Mouse (Mus musculus) liver, embryonic 15.5 days (tissue): ENCODE measurements at regions not wholly inside any gene's neighbourhood (a gene's known extent, or its start where the extent isn't known, plus 50 kb on each side); places are given as distances from the start of the nearest gene placed in this dataset.

ENCODE experiments used
- ATAC-seq: fragments of 200-750 bp; cut with Nextera tagmentation; 2 replicates; pipeline ENCODE4 v1.8.0; 2017; ENCODE audit warnings: moderate number of reproducible peaks, mild to moderate bottlenecking, moderate library complexity; ENCODE audit not compliant: insufficient read depth
- H3K27ac ChIP-seq: fragments of 300-500 bp; sonication (generic); replicated peaks from 2 replicates; pipeline ENCODE4 v1.5.1; 2015; ENCODE audit warnings: mild to moderate bottlenecking, inconsistent platforms
- H3K27me3 ChIP-seq: fragments of 300-500 bp; sonication (generic); 2 replicates; pipeline ENCODE4 v1.6.1; 2015; ENCODE audit warnings: mild to moderate bottlenecking, inconsistent platforms
- H3K36me3 ChIP-seq: fragments of 300-500 bp; sonication (generic); replicated peaks from 2 replicates; pipeline ENCODE4 v1.6.1; 2015; ENCODE audit warnings: moderate library complexity, mild to moderate bottlenecking, inconsistent platforms
- H3K4me1 ChIP-seq: fragments of 300-500 bp; sonication (generic); replicated peaks from 2 replicates; pipeline ENCODE4 v1.6.1; 2015; ENCODE audit warnings: inconsistent platforms
- H3K4me2 ChIP-seq: fragments of 300-500 bp; sonication (generic); 2 replicates; pipeline ENCODE4 v1.6.1; 2015; ENCODE audit warnings: moderate library complexity, mild to moderate bottlenecking, inconsistent platforms
- H3K4me3 ChIP-seq: fragments of 300-500 bp; sonication (generic); replicated peaks from 2 replicates; pipeline ENCODE4 v1.5.1; 2015; ENCODE audit warnings: mild to moderate bottlenecking, inconsistent platforms
- H3K9ac ChIP-seq: fragments of 300-500 bp; sonication (generic); 2 replicates; pipeline ENCODE4 v1.6.1; 2015; ENCODE audit warnings: moderate library complexity, mild to moderate bottlenecking, inconsistent platforms
- H3K9me3 ChIP-seq: fragments of 300-500 bp; sonication (generic); replicated peaks from 2 replicates; pipeline ENCODE4 v1.6.1; 2016; ENCODE audit warnings: inconsistent platforms
- WGBS: fragments of 180-500 bp; shearing (Covaris S2); methylation state at CpG from one replicate; pipeline ENCODE4 v1.1.7; 2015; ENCODE audit warnings: mixed read lengths; ENCODE audit not compliant: insufficient replicate concordance; 5-methylcytosine and 5-hydroxymethylcytosine counted together

GRCm38 (mm10) chr11:34973467-34973921 is 140.1 kb upstream of the Spdl1 start:
- Histone ChIP-seq H3K4me2 (no peak overlapping the region), H3K4me1 (no peaks in the 10 kb centered on the region), H3K27ac (no peak overlapping the region), H3K9ac (no peak overlapping the region), H3K27me3 (no peaks in the 10 kb centered on the region), H3K4me3 (no peak overlapping the region), H3K36me3 (no peaks in the 10 kb centered on the region), H3K9me3 (no peaks in the 10 kb centered on the region)
- ATAC-seq, result peak; percentile 51; the same call in 1 of the 2 replicates
- WGBS, result 21% methylated on average over 1 of the region's 1 CpGs

DNA sequence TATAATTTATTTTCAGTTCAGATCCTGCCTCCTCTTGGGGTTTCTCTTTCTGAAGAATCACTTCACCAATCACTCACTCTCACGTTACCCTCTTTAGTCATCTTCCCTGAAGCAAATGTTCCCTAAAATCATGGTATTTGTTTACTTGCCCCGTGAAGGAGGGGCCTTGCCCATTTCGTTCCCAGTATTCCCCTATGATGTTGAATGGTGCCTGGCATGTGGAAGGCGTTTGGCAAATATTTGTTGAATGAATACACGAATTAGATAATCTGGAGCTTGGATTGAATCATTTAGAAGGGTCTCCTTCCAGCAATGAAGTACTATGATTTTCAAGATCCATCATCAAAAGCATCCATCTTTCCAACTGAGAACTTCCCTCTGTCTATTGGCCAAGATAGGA is 139.6 kb upstream of the Spdl1 start:
- H3K27ac ChIP-seq, result no peak overlapping the region

GRCm38 (mm10) chr11:34959291-34959690 is 125.8 kb upstream of the Spdl1 start:
- no peaks in the 10 kb centered on the region for H3K9me3 ChIP-seq
- no peak overlapping the region for H3K9ac ChIP-seq
- 60% methylated on average over 7 of the region's 7 CpGs for WGBS
- H3K36me3 ChIP-seq, result no peaks in the 10 kb centered on the region
- no peaks in the 10 kb centered on the region for H3K27me3 ChIP-seq
- H3K27ac ChIP-seq, result no peak overlapping the region
- H3K4me1 ChIP-seq, result no peaks in the 10 kb centered on the region
- no peak for ATAC-seq
- no peak overlapping the region for H3K4me2 ChIP-seq
- H3K4me3 ChIP-seq, result no peak overlapping the region

More for the DNA sequence above, 139.6 kb upstream of the Spdl1 start:
- Histone ChIP-seq H3K4me3 (no peak overlapping the region), H3K36me3 (no peaks in the 10 kb centered on the region), H3K4me1 (no peaks in the 10 kb centered on the region), H3K4me2 (no peak overlapping the region), H3K9ac (no peak overlapping the region), H3K27me3 (no peaks in the 10 kb centered on the region), H3K9me3 (no peaks in the 10 kb centered on the region)
- ATAC-seq, result no peak
- WGBS, result 40% methylated on average over 5 of the region's 5 CpGs

GRCm38 (mm10) chr11:34941486-34942456 is 108.3 kb upstream of the Spdl1 start:
- H3K4me1 ChIP-seq, result no peaks in the 10 kb centered on the region
- 48% methylated on average over 4 of the region's 4 CpGs for WGBS
- no peak overlapping the region for H3K9ac ChIP-seq
- no peaks in the 10 kb centered on the region for H3K27me3 ChIP-seq
- ATAC-seq, result no peak
- no peaks in the 10 kb centered on the region for H3K36me3 ChIP-seq
- no peaks in the 10 kb centered on the region for H3K9me3 ChIP-seq
- H3K4me2 ChIP-seq, result no peak overlapping the region
- H3K27ac ChIP-seq, result no peak overlapping the region
- no peak overlapping the region for H3K4me3 ChIP-seq

- no peaks in the 10 kb centered on the region for H3K9me3 ChIP-seq
- H3K9ac ChIP-seq, result no peak overlapping the region
- ATAC-seq, result no peak
- no peaks in the 10 kb centered on the region for H3K36me3 ChIP-seq
- 63% methylated on average over 8 of the region's 8 CpGs for WGBS
- H3K4me3 ChIP-seq, result no peak overlapping the region
- no peaks in the 10 kb centered on the region for H3K27me3 ChIP-seq
- H3K4me1 ChIP-seq, result no peaks in the 10 kb centered on the region
- H3K27ac ChIP-seq, result no peak overlapping the region
- H3K4me2 ChIP-seq, result no peak overlapping the region
Measured at GRCm38 (mm10) chr11:34940151-34940550, 106.7 kb upstream of the Spdl1 start.

DNA sequence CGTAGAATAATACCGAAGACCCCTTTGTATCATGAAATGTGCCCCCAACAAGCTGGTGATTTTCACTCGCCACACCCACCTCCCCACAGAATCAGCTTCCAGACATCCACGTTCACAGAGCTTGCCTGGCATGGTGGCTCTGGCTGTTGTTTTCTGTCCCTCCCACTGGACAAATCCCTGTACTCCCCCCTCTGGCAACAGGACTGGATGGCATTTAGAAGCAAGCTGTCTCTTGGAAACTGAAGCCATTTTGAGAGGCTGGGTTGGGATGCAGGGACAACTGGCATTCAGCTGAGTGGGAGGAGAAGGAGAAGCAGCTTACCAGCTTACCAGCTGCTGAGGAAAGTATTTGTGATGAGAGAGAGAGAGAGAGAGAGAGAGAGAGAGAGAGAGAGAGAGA is 105.6 kb upstream of the Spdl1 start:
- WGBS, result 62% methylated on average over 4 of the region's 4 CpGs
- no peaks in the 10 kb centered on the region for H3K36me3 ChIP-seq
- ATAC-seq, result no peak
- H3K9me3 ChIP-seq, result no peaks in the 10 kb centered on the region
- no peaks in the 10 kb centered on the region for H3K27me3 ChIP-seq
- H3K4me2 ChIP-seq, result no peak overlapping the region
- H3K4me3 ChIP-seq, result no peak overlapping the region
- no peak overlapping the region for H3K27ac ChIP-seq
- H3K4me1 ChIP-seq, result no peaks in the 10 kb centered on the region
- no peak overlapping the region for H3K9ac ChIP-seq

DNA sequence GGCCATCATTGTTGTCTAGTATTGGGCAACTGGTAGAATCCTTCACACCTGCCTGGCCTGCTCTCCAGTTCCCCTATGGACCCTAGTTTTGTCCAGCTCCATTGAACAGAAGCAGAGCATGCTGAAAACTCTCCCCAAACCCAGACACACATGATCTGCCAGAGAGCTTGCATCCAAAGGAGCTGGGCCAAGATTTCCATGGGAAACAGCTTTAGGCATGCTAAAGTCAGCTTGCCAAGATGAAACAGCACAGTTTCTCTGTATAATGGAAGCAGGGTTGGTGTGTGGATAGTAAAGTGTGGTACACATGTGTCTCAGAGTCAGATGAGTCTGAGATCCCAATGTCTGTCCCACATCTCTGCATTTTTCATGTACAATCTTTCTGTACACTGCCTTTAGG is 98.8 kb upstream of the Spdl1 start:
- Histone ChIP-seq H3K27ac (no peak overlapping the region), H3K4me2 (no peak overlapping the region), H3K36me3 (no peaks in the 10 kb centered on the region), H3K4me1 (no peaks in the 10 kb centered on the region), H3K4me3 (no peak overlapping the region), H3K9ac (no peak overlapping the region), H3K9me3 (no peaks in the 10 kb centered on the region), H3K27me3 (no peaks in the 10 kb centered on the region)
- no peak for ATAC-seq

- ATAC-seq, result no peak
- H3K27ac ChIP-seq, result no peak overlapping the region
- H3K27me3 ChIP-seq, result no peaks in the 10 kb centered on the region
- H3K4me1 ChIP-seq, result no peaks in the 10 kb centered on the region
- H3K9ac ChIP-seq, result no peak overlapping the region
- no peak overlapping the region for H3K4me2 ChIP-seq
- H3K36me3 ChIP-seq, result no peaks in the 10 kb centered on the region
- H3K9me3 ChIP-seq, result no peaks in the 10 kb centered on the region
- WGBS, result 42% methylated on average over 1 of the region's 1 CpGs
- H3K4me3 ChIP-seq, result no peak overlapping the region
Measured at GRCm38 (mm10) chr11:34917175-34917574, 83.7 kb upstream of the Spdl1 start.

- Histone ChIP-seq H3K36me3 (no peaks in the 10 kb centered on the region), H3K27ac (no peak overlapping the region), H3K4me3 (no peak overlapping the region), H3K4me2 (no peak overlapping the region), H3K4me1 (no peaks in the 10 kb centered on the region), H3K27me3 (no peaks in the 10 kb centered on the region), H3K9ac (no peak overlapping the region), H3K9me3 (no peaks in the 10 kb centered on the region)
- ATAC-seq, result no peak
- WGBS, result 42% methylated on average over 5 of the region's 5 CpGs
Measured at GRCm38 (mm10) chr11:34909841-34910240, 76.4 kb upstream of the Spdl1 start.

GRCm38 (mm10) chr11:34904271-34904670 is 70.8 kb upstream of the Spdl1 start:
- 45% methylated on average over 4 of the region's 4 CpGs for WGBS
- no peaks in the 10 kb centered on the region for H3K4me1 ChIP-seq

GRCm38 (mm10) chr11:34899400-34899799 is 66.0 kb upstream of the Spdl1 start:
- no peaks in the 10 kb centered on the region for H3K4me1 ChIP-seq
- whole genome bisulfite sequencing, result 46% methylated on average over 3 of the region's 3 CpGs
- no peak for ATAC-seq
- H3K27ac ChIP-seq, result no peak overlapping the region
- no peak overlapping the region for H3K9ac ChIP-seq
- H3K27me3 ChIP-seq, result no peaks in the 10 kb centered on the region
- no peak overlapping the region for H3K4me2 ChIP-seq
- no peaks in the 10 kb centered on the region for H3K9me3 ChIP-seq
- no peaks in the 10 kb centered on the region for H3K36me3 ChIP-seq
- no peak overlapping the region for H3K4me3 ChIP-seq

More at GRCm38 (mm10) chr11:34904271-34904670, 70.8 kb upstream of the Spdl1 start:
- ATAC-seq, result no peak
- Histone ChIP-seq H3K9me3 (no peaks in the 10 kb centered on the region), H3K36me3 (no peaks in the 10 kb centered on the region), H3K4me2 (no peak overlapping the region), H3K9ac (no peak overlapping the region), H3K27ac (no peak overlapping the region), H3K4me3 (no peak overlapping the region), H3K27me3 (no peaks in the 10 kb centered on the region)
